Mouse (Mus musculus) MEL (cell line): Measurements from ENCODE around the gene Ccdc187.

Experiments used
- CHD2 ChIP-seq: IDR thresholded peaks from 2 replicates; pipeline ENCODE4 v1.6.1; 2011; ENCODE audit warnings: low read length, improper control_type of control experiment
- E2F4 ChIP-seq: IDR thresholded peaks from 2 replicates; pipeline ENCODE4 v1.6.1; 2011; ENCODE audit warnings: low read depth, low read length, improper control_type of control experiment, borderline replicate concordance
- EP300 ChIP-seq, 2 experiments: IDR thresholded peaks; 2 replicates each; pipeline ENCODE4 v1.6.1; 2011; ENCODE audit warnings: improper control_type of control experiment in 2 of 2, low read length in 2 of 2, low read depth in 1 of 2, mild to moderate bottlenecking in 1 of 2
- HCFC1 ChIP-seq: IDR thresholded peaks from 2 replicates; pipeline ENCODE4 v1.6.1; 2012; ENCODE audit warnings: low read depth, mild to moderate bottlenecking, inconsistent platforms, low read length, improper control_type of control experiment, moderate library complexity
- MAFK ChIP-seq: IDR thresholded peaks from 2 replicates; pipeline ENCODE4 v1.6.1; 2011; ENCODE audit warnings: low read depth, mild to moderate bottlenecking, low read length, improper control_type of control experiment, borderline replicate concordance
- MEF2A ChIP-seq: IDR thresholded peaks from 2 replicates; pipeline ENCODE4 v1.6.1; 2014; ENCODE audit warnings: low read depth, mild to moderate bottlenecking, inconsistent platforms, low read length, improper control_type of control experiment; ENCODE audit not compliant: poor library complexity, insufficient replicate concordance, severe bottlenecking; ENCODE audit errors: extremely low read depth
- MYC ChIP-seq: IDR thresholded peaks from 2 replicates; pipeline ENCODE4 v1.6.1; 2011; ENCODE audit warnings: low read depth, mild to moderate bottlenecking, low read length, improper control_type of control experiment, moderate library complexity
- NRF1 ChIP-seq: IDR thresholded peaks from 2 replicates; pipeline ENCODE4 v1.6.1; 2014; ENCODE audit warnings: low read depth, mild to moderate bottlenecking, inconsistent platforms, low read length, improper control_type of control experiment, moderate library complexity; ENCODE audit not compliant: poor library complexity, insufficient read depth, severe bottlenecking
- POLR2A ChIP-seq, 2 experiments: IDR thresholded peaks; 2 replicates each; pipeline ENCODE4 v1.6.1; 2011 to 2012; ENCODE audit warnings: low read length in 2 of 2, mild to moderate bottlenecking in 2 of 2, control low read depth in 1 of 2, improper control_type of control experiment in 1 of 2, low read depth in 1 of 2, moderate library complexity in 1 of 2; ENCODE audit not compliant: control insufficient read depth in 1 of 2, insufficient read depth in 1 of 2, poor library complexity in 1 of 2
- POLR2AphosphoS2 ChIP-seq: IDR thresholded peaks from 2 replicates; pipeline ENCODE4 v1.6.1; 2011; ENCODE audit warnings: low read length, improper control_type of control experiment

GRCm38 (mm10) chr2:26290133-26290532 lies 4.2 kb downstream of the Ccdc187 start:
- no peak for TF ChIP-seq MYC
- TF ChIP-seq CHD2: no peak
- TF ChIP-seq POLR2A (IDR thresholded peaks at IDR 0.05; ENCODE audit: control insufficient read depth in 1 of 2, insufficient read depth in 1 of 2, low read depth in 1 of 2, low read length in 2 of 2, poor library complexity in 1 of 2): no peak
- no peak for TF ChIP-seq E2F4
- TF ChIP-seq MAFK: no peak
- TF ChIP-seq MEF2A: no peak
- no peak for TF ChIP-seq POLR2AphosphoS2
- TF ChIP-seq HCFC1: no peak
- TF ChIP-seq EP300 (IDR thresholded peaks at IDR 0.05; ENCODE audit: low read depth in 1 of 2, low read length in 2 of 2): no peak
- no peak for TF ChIP-seq NRF1
